Mouse (Mus musculus) lung, postnatal 0 days (tissue): Measurements from ENCODE around the gene Kiz.

Experiments used
- CTCF ChIP-seq: IDR thresholded peaks from 2 replicates; pipeline ENCODE4 v1.5.1; 2016; ENCODE audit warnings: antibody characterized with exemption, mild to moderate bottlenecking
- EP300 ChIP-seq: IDR thresholded peaks from 2 replicates; pipeline ENCODE4 v1.6.1; 2016; ENCODE audit warnings: antibody characterized with exemption, mild to moderate bottlenecking, control low read depth

DNA sequence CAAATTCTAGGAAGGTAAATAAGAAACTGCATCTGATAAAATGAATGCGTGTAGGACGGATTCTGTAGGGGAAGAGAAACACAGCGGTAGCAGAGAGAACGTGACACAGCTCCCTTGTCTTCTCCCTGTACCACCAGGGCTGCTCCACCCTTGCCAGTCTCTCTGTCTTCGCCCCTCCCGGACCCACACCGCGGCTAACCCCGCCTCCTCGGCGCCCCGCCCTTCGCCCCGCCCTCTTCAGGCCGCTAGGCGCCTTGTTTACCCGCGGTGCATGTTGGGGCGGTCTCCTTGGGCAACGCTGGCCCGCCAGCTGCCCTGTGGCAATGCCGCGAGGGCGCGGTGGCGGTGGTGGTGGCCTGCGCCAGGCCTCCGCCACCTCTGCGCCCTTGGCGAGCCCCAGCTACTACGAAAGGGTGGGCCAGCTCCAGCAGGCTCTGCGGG is at the start of gene Kiz:
- no peak for TF ChIP-seq EP300
- peak; percentile 58 for TF ChIP-seq CTCF
